Mouse (Mus musculus) ovary, postnatal 10 days (tissue): ENCODE results near the gene Erc2.

Experiments
- DNase-seq: peaks from one replicate; pipeline ENCODE4 v3.0.0; 2022; ENCODE audit warnings: low spot score

The Erc2 gene

GRCm38 (mm10) chr14:28069826-28070225 is 447.6 kb downstream of the Erc2 start:
- DNase-seq = no peak

- DNase-seq = no peak
These were observed 450.3 kb downstream of the Erc2 start for GRCm38 (mm10) chr14:28072561-28072960.

GRCm38 (mm10) chr14:28089636-28090443 is 467.6 kb downstream of the Erc2 start:
- DNase-seq = no peak

GRCm38 (mm10) chr14:28091367-28091766 is 469.1 kb downstream of the Erc2 start:
- DNase-seq = no peak

- DNase-seq = no peak
These were observed 471.0 kb downstream of the Erc2 start for GRCm38 (mm10) chr14:28093214-28093613.

DNA sequence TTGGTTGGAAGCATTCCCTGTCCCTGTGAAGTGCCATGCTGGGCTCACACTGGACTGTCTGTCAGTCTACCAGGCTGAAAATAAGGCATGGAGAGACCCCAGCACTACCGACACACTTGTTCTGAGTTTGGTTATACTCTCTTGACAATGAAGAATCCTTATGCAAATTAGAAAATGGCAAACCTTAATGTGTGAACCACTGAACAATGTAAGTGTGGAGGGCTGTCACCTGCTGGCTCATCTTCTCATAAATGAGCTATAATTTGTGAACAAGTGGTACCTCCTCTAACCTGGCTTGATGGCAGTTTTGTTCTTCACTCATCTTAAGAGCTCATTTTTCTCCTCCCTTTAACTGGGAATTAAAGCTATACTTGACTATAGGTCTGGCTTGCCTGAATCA is 471.7 kb downstream of the Erc2 start:
- no peak for DNase-seq

DNA sequence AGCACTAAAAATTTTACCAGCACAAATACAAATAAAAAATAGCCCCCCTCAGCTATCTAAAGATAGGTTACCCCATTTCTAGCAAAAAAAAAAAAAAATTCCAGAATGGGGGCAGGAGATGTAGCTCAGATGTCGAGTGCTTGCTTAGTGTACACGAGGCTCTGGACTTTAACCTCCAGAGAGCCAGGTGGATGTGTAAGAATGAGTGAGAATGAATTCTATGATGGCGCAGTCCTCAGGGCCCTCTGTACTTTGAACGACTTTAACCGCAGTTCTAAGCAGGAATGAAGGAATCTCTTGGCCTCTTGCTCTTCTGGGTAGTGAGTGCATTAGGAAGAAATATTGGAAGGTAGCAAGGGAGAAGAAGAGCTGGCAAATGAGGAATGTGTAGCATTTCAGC is 476.9 kb downstream of the Erc2 start:
- no peak for DNase-seq

DNA sequence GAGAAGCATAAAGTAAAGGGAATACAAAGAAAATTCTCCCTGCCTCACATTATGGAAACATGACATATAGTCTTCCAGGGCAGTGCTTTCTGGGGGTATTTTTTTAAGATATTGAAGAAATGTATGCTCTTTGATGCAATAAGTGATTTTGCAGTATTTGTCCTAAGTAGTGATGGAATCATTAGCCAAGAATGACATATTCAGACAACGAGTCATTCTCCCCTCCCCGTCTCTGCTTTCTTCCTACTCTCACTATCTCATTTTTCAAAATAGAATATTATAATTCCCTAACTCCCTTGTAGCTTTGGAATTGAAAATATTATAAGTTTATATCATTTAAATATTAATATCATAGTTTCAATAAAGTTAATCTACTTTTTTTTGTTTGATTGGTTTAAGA is 490.9 kb downstream of the Erc2 start:
- no peak for DNase-seq

DNA sequence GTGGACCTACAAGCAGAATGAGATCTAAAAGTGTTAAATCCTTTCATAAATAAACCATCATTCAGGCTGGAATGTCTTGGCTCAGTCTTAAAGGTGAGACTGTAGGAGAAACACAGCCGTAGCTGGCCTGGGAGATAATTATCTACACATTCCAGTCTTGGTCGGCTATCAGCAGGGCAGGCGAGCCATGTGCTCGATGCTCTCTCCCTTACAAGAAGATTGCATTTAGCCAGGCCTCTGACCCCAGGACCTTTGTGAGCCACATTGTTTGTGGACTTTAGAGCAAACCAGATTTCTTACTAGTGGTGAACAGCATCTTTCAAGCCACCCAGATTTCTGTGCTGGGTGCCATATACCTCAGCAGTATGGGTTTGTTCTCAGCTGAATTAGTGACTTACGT is 498.6 kb downstream of the Erc2 start:
- no peak for DNase-seq

DNA sequence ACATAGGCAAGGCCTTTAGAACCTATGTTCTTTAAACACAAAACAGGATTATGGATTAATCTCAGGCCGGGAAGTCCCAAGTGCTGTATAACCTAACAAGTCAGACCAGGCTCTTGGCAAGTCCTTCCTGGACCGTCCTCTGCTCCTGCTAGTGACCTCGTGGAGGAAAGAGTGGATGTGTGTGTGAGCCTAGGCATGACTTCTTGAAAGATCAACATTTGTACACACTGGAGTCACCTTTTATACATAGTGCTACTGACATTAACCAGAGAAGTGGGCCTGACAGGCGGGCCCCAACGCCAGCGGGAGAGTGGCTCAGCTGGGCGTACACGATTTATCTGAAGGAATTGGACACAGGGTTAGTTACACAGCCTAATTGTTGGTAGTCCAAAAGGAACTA is 504.6 kb downstream of the Erc2 start:
- DNase-seq = no peak

GRCm38 (mm10) chr14:28128999-28129398 is 506.8 kb downstream of the Erc2 start:
- no peak for DNase-seq

- DNase-seq = no peak
These were observed 521.8 kb downstream of the Erc2 start for GRCm38 (mm10) chr14:28143998-28144397.

DNA sequence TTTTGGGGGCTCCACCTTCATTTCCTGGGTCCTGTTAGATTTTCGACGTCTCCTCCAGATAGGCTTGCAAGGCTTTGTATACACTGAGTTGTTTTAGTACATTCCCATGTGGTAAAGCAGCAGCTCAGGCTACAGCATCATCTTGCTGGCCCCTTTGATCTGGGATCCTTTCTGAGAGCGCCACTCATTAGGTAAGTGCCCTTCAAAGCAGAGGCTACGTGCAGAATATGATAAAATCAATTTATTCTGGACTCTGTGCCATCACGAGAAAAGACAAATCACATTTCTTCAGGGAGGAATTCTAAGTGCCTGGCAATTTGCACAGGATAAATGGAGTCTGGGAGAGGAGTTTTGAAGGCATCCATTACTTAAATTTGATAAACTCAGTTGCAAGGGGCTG is 525.0 kb downstream of the Erc2 start:
- no peak for DNase-seq

DNA sequence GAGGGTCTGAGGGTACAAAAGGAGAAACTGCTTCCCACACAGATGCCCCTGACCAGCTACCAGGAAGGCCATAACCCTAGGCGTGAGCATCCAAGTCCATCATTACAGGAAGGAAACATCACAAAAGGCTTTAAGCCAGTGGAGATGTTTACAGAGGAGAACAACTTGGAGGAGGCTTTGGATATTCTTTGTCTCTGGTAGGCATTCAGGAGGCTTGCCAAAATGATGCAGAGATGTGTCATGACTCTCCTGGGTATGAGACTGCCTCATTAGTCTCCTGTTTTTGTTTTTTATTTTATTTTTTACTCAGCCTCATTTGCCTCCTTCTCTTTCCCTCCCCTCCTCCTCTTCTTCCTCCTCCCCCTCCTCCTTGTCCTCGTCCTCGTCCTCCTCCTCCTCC is 528.7 kb downstream of the Erc2 start:
- no peak for DNase-seq

DNA sequence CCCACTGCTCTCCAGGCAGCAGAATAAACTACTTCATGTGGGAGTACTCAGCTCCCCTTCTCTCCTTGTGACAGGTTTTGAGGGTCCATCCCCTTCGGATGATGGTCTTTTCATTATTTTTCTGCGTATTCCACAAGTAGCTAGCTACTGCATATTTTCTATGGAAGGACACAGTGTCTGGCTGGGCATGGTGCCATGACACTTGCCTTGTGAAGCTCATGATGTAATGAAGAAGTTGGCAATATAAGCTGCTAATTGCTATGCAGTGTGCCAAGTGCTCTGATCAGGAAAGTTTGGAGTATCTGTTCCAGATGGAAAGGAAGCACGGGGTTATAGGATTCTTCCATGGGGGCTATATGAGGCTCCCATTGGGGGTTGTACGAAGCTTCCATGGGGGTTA is 533.5 kb downstream of the Erc2 start:
- no peak for DNase-seq

DNA sequence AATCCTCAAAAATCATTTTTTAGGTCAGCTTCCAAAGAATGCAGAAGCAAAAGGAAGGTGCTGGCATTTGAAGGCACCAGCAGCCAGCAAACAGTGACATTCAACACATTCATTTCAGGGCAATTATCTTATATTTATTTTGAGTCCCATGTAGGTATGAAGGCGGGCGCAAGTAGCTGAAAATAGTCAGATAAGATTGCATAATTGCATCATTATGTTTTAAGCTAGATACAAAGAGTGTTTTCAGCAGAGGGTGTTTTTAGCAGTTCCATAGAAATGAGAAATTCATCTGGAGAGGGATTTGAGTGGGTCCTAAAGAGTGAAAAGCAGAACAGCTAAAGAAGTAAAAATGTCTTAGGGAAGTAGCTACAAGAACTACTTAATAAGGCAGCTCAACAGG is 538.6 kb downstream of the Erc2 start:
- DNase-seq = no peak

- DNase-seq = no peak
These were observed 542.6 kb downstream of the Erc2 start for GRCm38 (mm10) chr14:28164642-28165408.

DNA sequence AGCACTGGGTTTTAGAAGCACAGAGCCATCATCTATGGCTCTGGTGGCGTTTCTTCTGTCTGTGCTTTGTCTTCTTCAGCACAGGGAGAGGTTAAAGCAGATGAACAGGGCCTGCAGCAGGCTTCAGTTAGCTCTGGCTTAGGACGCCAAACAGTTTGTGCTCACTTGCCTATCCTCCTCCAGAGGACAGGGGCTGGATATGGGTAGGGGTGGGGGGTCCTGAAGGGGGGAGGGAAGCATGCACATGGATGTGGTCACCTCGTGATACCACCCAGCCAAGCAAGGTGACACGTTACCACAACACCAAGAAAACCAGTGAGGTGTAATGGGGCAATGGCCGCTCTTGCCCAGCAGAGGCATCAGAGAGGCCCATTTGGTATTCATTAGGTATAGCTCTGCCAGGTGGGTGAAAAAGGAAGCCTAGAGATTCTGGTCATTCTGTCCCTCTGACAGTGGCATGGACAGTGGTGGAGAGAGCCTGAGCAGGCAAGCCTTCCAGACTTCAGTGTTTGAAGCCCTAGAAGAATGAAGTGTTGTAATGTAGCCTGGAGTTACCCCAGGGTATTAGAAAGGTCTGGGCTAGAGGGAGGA is 543.5 kb downstream of the Erc2 start:
- DNase-seq = no peak

DNA sequence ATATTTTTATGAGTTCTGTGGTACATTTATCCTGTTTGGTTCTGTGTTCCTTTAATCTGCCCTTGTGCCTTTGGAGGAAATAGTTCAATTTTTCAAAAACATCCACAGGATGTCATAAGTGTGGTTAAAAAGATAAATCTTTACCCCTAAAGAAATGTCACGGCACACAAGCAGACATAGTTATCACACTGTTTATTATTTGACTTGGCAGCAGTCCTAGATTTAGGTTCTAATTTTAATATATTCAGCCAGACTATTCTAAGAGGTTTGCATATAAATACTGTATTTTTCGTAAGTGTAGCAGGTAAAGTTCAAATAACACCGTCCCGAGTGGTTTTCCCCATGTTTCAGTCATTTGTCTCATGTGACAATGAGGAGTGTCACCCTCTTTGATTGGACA is 548.5 kb downstream of the Erc2 start:
- DNase-seq = no peak

DNA sequence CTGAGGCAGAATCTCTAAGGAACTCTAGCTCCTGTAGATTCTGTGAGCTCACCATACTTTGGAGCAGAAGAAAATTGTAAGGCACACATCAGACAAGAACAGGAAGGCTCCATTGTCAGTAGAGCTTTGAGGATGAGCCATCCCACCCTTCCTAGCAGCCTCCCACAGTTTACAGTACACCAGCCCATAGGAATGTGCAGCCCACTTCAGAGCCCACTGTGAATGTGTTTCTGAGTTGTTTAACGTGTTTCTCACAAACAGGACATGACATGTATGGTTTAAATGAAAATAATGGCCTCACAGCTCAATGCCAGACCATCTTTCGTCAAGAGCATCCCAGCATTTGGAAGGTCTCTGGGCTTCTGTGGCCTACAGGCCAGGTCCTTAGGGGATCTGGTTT is 549.1 kb downstream of the Erc2 start:
- no peak for DNase-seq

- no peak for DNase-seq
These were observed 551.5 kb downstream of the Erc2 start for GRCm38 (mm10) chr14:28173736-28174135.

- no peak for DNase-seq
These were observed 559.0 kb downstream of the Erc2 start for GRCm38 (mm10) chr14:28181070-28181825.
